Mouse (Mus musculus): ENCODE results near the gene Tmem8. TPM values are rescaled to one million over a fixed set of nuclear protein-coding genes. Genes with fewer than 3 reads are reported as not detected.
"Not testable (repeated sequence)": the region's sequence is repeated elsewhere in the genome, so short reads cannot be mapped to it uniquely, and the experiment has no call there.

Gene Tmem8
- polyA plus RNA-seq, 1 experiment from 2014 or later = 1.4 TPM

GRCm38 (mm10) chr17:26114061-26114460, 962 bp downstream of the Tmem8 start:
- Histone ChIP-seq H3K4me3 (peak overlapping the region; percentile 62), H3K36me3 (no peaks in the 10 kb centered on the region), H3K4me1 (peaks cover 13% of the 10 kb centered on the region), H3K9me3 (no peaks in the 10 kb centered on the region), H3K27me3 (peaks cover 97% of the 10 kb centered on the region), H3K9ac (peak overlapping the region; percentile 68; the same call in 1 of the 2 replicates), H3K27ac (no peak overlapping the region), H3K4me2 (peak overlapping the region; percentile 98)
- 11% methylated on average over 8 of the region's 8 CpGs for WGBS
- ATAC-seq (ENCODE audit: insufficient number of reproducible peaks, insufficient read depth, low FRiP score, low TSS enrichment, low read depth) = no peak

GRCm38 (mm10) chr17:26114461-26114860, 1.4 kb downstream of the Tmem8 start:
- WGBS = 61% methylated on average over 7 of the region's 7 CpGs
- H3K4me1 ChIP-seq = peaks cover 13% of the 10 kb centered on the region
- not testable (repeated sequence) for ATAC-seq (ENCODE audit: insufficient number of reproducible peaks, insufficient read depth, low FRiP score, low TSS enrichment, low read depth); H3K4me3 ChIP-seq; H3K36me3 ChIP-seq; H3K27ac ChIP-seq; H3K9me3 ChIP-seq; H3K4me2 ChIP-seq; H3K9ac ChIP-seq
- peaks cover 97% of the 10 kb centered on the region for H3K27me3 ChIP-seq

- peaks cover 93% of the 10 kb centered on the region for H3K27me3 ChIP-seq
- H3K27ac ChIP-seq = no peak overlapping the region
- no peaks in the 10 kb centered on the region for H3K36me3 ChIP-seq
- WGBS = 78% methylated on average over 7 of the region's 7 CpGs
- no peak overlapping the region for H3K9ac ChIP-seq
- H3K9me3 ChIP-seq = no peaks in the 10 kb centered on the region
- no peak overlapping the region for H3K4me3 ChIP-seq
- H3K4me1 ChIP-seq = peaks cover 18% of the 10 kb centered on the region
- H3K4me2 ChIP-seq = no peak overlapping the region
- ATAC-seq (ENCODE audit: insufficient number of reproducible peaks, insufficient read depth, low FRiP score, low TSS enrichment, low read depth) = no peak
Measured at GRCm38 (mm10) chr17:26115205-26115898, 2.3 kb downstream of the Tmem8 start.

GRCm38 (mm10) chr17:26115956-26116487, 2.9 kb downstream of the Tmem8 start:
- Histone ChIP-seq H3K4me3 (no peak overlapping the region), H3K27me3 (peaks cover 86% of the 10 kb centered on the region), H3K9me3 (no peaks in the 10 kb centered on the region), H3K36me3 (no peaks in the 10 kb centered on the region), H3K9ac (no peak overlapping the region), H3K4me2 (no peak overlapping the region), H3K27ac (no peak overlapping the region), H3K4me1 (peaks cover 21% of the 10 kb centered on the region)
- no peak for ATAC-seq (ENCODE audit: insufficient number of reproducible peaks, insufficient read depth, low FRiP score, low TSS enrichment, low read depth)
- WGBS = 66% methylated on average over 2 of the region's 3 CpGs

GRCm38 (mm10) chr17:26116503-26117258, 3.6 kb downstream of the Tmem8 start:
- ATAC-seq (ENCODE audit: insufficient number of reproducible peaks, insufficient read depth, low FRiP score, low TSS enrichment, low read depth) = no peak
- peaks cover 80% of the 10 kb centered on the region for H3K27me3 ChIP-seq
- H3K4me1 ChIP-seq = peaks cover 21% of the 10 kb centered on the region
- H3K9me3 ChIP-seq = no peaks in the 10 kb centered on the region
- WGBS = 84% methylated on average over 17 of the region's 17 CpGs
- H3K27ac ChIP-seq = no peak overlapping the region
- no peak overlapping the region for H3K9ac ChIP-seq
- H3K36me3 ChIP-seq = no peaks in the 10 kb centered on the region
- H3K4me2 ChIP-seq = no peak overlapping the region
- H3K4me3 ChIP-seq = no peak overlapping the region

- WGBS = 48% methylated on average over 33 of the region's 33 CpGs
- H3K4me3 ChIP-seq = no peak overlapping the region
- H3K9ac ChIP-seq = no peak overlapping the region
- H3K27me3 ChIP-seq = peaks cover 46% of the 10 kb centered on the region
- H3K9me3 ChIP-seq = no peaks in the 10 kb centered on the region
- H3K4me2 ChIP-seq = peak overlapping the region; percentile 20; the same call in 1 of the 2 replicates
- H3K27ac ChIP-seq = no peak overlapping the region
- ATAC-seq (ENCODE audit: insufficient number of reproducible peaks, insufficient read depth, low FRiP score, low TSS enrichment, low read depth) = 0 out of 2 replicates have a peak, but pooled peaks have one; percentile 7
- peaks cover 1% of the 10 kb centered on the region; the same call in 1 of the 2 replicates for H3K36me3 ChIP-seq
- H3K4me1 ChIP-seq = peaks cover 22% of the 10 kb centered on the region
Measured at GRCm38 (mm10) chr17:26119766-26120710, 6.9 kb downstream of the Tmem8 start.

- Histone ChIP-seq H3K9me3 (no peaks in the 10 kb centered on the region), H3K9ac (no peak overlapping the region), H3K27me3 (peaks cover 21% of the 10 kb centered on the region), H3K4me3 (peak overlapping the region; percentile 3; the same call in 1 of the 2 replicates), H3K4me2 (no peak overlapping the region), H3K36me3 (peaks cover 26% of the 10 kb centered on the region), H3K4me1 (peaks cover 25% of the 10 kb centered on the region), H3K27ac (no peak overlapping the region)
- WGBS = 45% methylated on average over 5 of the region's 5 CpGs
- ATAC-seq (ENCODE audit: insufficient number of reproducible peaks, insufficient read depth, low FRiP score, low TSS enrichment, low read depth) = no peak
Measured at GRCm38 (mm10) chr17:26122431-26123140, 9.5 kb downstream of the Tmem8 start.

GRCm38 (mm10) chr17:26123267-26123684, 10.2 kb downstream of the Tmem8 start, which contains the start of gene Mrpl28:
Mrpl28 (plus strand) TSS chr17:26123500.
- peak; percentile 85 for ATAC-seq (ENCODE audit: insufficient number of reproducible peaks, insufficient read depth, low FRiP score, low TSS enrichment, low read depth)
- peak within 1 kb of the TSS; percentile 94 for H3K9ac ChIP-seq
- H3K27ac ChIP-seq = peak within 1 kb of the TSS; percentile 28; the same call in 1 of the 2 replicates
- H3K4me2 ChIP-seq = peak within 1 kb of the TSS; percentile 96
- 1% methylated on average over 32 of the region's 32 CpGs for WGBS
- H3K36me3 ChIP-seq = peaks cover 33% of the 10 kb centered on the region
- H3K9me3 ChIP-seq = no peaks in the 10 kb centered on the region
- H3K27me3 ChIP-seq = peaks cover 14% of the 10 kb centered on the region
- H3K4me3 ChIP-seq = peak within 1 kb of the TSS; percentile 96
- H3K4me1 ChIP-seq = peaks cover 25% of the 10 kb centered on the region

GRCm38 (mm10) chr17:26124560-26124959, 11.5 kb downstream of the Tmem8 start:
- Histone ChIP-seq H3K36me3 (peaks cover 46% of the 10 kb centered on the region), H3K4me2 (peak overlapping the region; percentile 96), H3K9me3 (no peaks in the 10 kb centered on the region), H3K4me1 (peaks cover 25% of the 10 kb centered on the region), H3K27me3 (peaks cover 1% of the 10 kb centered on the region; the same call in 1 of the 2 replicates), H3K9ac (peak overlapping the region; percentile 94), H3K4me3 (peak overlapping the region; percentile 96), H3K27ac (no peak overlapping the region)
- 86% methylated on average over 7 of the region's 7 CpGs for WGBS
- ATAC-seq (ENCODE audit: insufficient number of reproducible peaks, insufficient read depth, low FRiP score, low TSS enrichment, low read depth) = no peak

- H3K9me3 ChIP-seq = no peaks in the 10 kb centered on the region
- no peak overlapping the region for H3K4me2 ChIP-seq
- no peaks in the 10 kb centered on the region for H3K27me3 ChIP-seq
- H3K36me3 ChIP-seq = peaks cover 52% of the 10 kb centered on the region
- no peak for ATAC-seq (ENCODE audit: insufficient number of reproducible peaks, insufficient read depth, low FRiP score, low TSS enrichment, low read depth)
- H3K4me3 ChIP-seq = no peak overlapping the region; the same call in 1 of the 2 replicates
- H3K27ac ChIP-seq = no peak overlapping the region
- 94% methylated on average over 10 of the region's 10 CpGs for WGBS
- no peak overlapping the region for H3K9ac ChIP-seq
- peaks cover 22% of the 10 kb centered on the region for H3K4me1 ChIP-seq
Measured at GRCm38 (mm10) chr17:26125226-26125625, 12.1 kb downstream of the Tmem8 start.

All from embryonic facial prominence, embryonic 13.5 days (tissue).